Comparison of ENCODE assay signal across 10 mouse cellular contexts in the genomic region with DNA sequence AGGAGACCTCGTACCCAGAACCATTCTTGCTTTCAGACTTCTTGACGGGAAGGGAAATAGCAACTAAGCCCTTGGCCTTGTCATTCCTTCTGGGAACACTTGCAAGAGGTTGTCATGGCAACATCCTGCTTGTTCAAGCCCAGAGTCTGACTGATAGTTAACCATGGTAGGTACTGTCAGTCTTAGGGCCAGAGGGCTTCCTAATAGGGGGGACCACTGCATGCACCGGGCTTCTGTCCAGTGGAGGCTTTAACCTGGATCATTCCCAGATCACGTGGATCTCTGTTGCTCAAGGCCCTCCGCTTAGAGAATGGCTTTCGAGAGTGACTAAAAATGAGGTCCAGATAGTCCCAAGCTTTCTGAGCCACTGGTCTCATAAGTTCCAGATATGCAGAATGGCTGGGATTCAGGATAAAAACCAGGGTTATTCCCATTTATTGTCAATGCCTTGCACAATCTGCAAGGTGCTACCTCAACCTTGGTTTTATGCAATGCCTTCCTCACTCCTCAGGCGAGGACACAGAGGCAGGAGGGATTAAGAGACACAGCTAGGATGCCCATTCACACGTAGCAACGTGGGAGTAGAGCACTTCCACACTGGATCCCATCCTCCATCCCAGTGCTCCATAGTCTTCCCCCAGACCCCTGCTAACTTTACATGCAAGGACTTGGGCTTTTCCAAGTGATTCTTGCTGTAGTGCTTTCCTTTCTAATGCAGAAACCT.
DNase-seq lines count a peak whose midpoint lies in the region; ATAC-seq lines count a peak whose summit lies in the region.
"Had no signal": no experiment of that assay in that cellular context is flagged by ENCODE, and none has a peak within 500 bp of the region (broad histone marks: within the 10 kb centered on the region; RNA-seq: fewer than 3 reads in every experiment).

No protein-coding gene starts in this region.

- peak; percentile 47 to 56 for DNase-seq in cerebellum, postnatal 14 days
- DNase-seq in cerebellum, adult 9-11 months = no peak
- DNase-seq in layer of hippocampus, adult 9-11 months = peak; percentile 44
- DNase-seq in layer of hippocampus, postnatal 25 days (ENCODE audit: extremely low spot score in 1 of 2, low spot score in 1 of 2) = no peak
- DNase-seq in NIH3T3 (ENCODE audit: low read depth) = peak; percentile 22
- DNase-seq in thymus, postnatal 10 days (ENCODE audit: low spot score in 2 of 2) = no peak
- DNase-seq in natural killer cell, adult 2 months (ENCODE audit: low spot score in 2 of 2) = no peak
- DNase-seq: gastrocnemius, adult 2 months had no signal

- H3K27ac ChIP-seq in hindbrain, embryonic 16.5 days (ENCODE audit: low read depth, low read length) = no peak overlapping the region
- H3K27ac ChIP-seq: gastrocnemius, adult 2 months; limb, embryonic 12.5 days had no signal

- H3K4me1 ChIP-seq in hindbrain, embryonic 16.5 days (ENCODE audit: control insufficient read depth, insufficient read depth, low read depth, low read length) = peaks cover 4% of the 10 kb centered on the region; the same call in 1 of the 2 replicates

- no peak overlapping the region for H3K9ac ChIP-seq in hindbrain, embryonic 16.5 days (ENCODE audit: low read depth, low read length)
- H3K9ac ChIP-seq: limb, embryonic 12.5 days had no signal

- no peak overlapping the region for H3K4me2 ChIP-seq in hindbrain, embryonic 16.5 days (ENCODE audit: low read length)
- H3K4me2 ChIP-seq: limb, embryonic 12.5 days had no signal

- H3K27me3 ChIP-seq in hindbrain, embryonic 16.5 days (replicated peaks; ENCODE audit: control insufficient read depth, insufficient read depth, low read length) = no peaks in the 10 kb centered on the region
- H3K27me3 ChIP-seq: limb, embryonic 12.5 days had no signal

- WGBS in hindbrain, embryonic 16.5 days = 69% methylated on average over 9 of the region's 9 CpGs

- no peak overlapping the region for H3K4me3 ChIP-seq in hindbrain, embryonic 16.5 days (ENCODE audit: low read length)
- H3K4me3 ChIP-seq: gastrocnemius, adult 2 months; limb, embryonic 12.5 days had no signal

- no peaks in the 10 kb centered on the region for H3K36me3 ChIP-seq in hindbrain, embryonic 16.5 days (ENCODE audit: control insufficient read depth, insufficient read depth, low read length)
- H3K36me3 ChIP-seq: limb, embryonic 12.5 days had no signal

- peak; percentile 86 for ATAC-seq in hindbrain, embryonic 16.5 days

- no peaks in the 10 kb centered on the region for H3K9me3 ChIP-seq in hindbrain, embryonic 16.5 days (ENCODE audit: control insufficient read depth, low read length)
- H3K9me3 ChIP-seq: limb, embryonic 12.5 days had no signal

Comparison
In these comparisons a context has a peak if more than half of its experiments do, and no peak if none do; other contexts are left out.
1. DNase-seq: peak in cerebellum, postnatal 14 days (2 of 2), layer of hippocampus, adult 9-11 months (single experiment) and NIH3T3 (single experiment); none in cerebellum, adult 9-11 months (single experiment), layer of hippocampus, postnatal 25 days (0 of 2), thymus, postnatal 10 days (0 of 2) and natural killer cell, adult 2 months (0 of 2).